Mouse (Mus musculus) stomach, embryonic 16.5 days (tissue): ENCODE results near the gene Rpp14. TPM values are rescaled to one million over a fixed set of nuclear protein-coding genes. Genes with fewer than 3 reads are reported as not detected.

ENCODE experiments used
- ATAC-seq: fragments of 200-750 bp; cut with Nextera tagmentation; 2 replicates; pipeline ENCODE4 v1.8.0; 2017; ENCODE audit warnings: moderate number of reproducible peaks, moderate TSS enrichment; ENCODE audit not compliant: insufficient read depth, low FRiP score
- H3K27ac ChIP-seq: fragments of 300-500 bp; sonication (generic); 2 replicates; pipeline ENCODE4 v1.5.1; 2014; ENCODE audit warnings: low read length
- H3K27me3 ChIP-seq: fragments of 300-500 bp; sonication (generic); 2 replicates; pipeline ENCODE4 v1.6.1; 2014; ENCODE audit warnings: low read length, control low read depth, mixed read lengths; ENCODE audit not compliant: control insufficient read depth, insufficient read depth
- H3K36me3 ChIP-seq: fragments of 300-500 bp; sonication (generic); 2 replicates; pipeline ENCODE4 v1.6.1; 2014; ENCODE audit warnings: low read length; ENCODE audit not compliant: control insufficient read depth, insufficient read depth
- H3K4me1 ChIP-seq: fragments of 300-500 bp; sonication (generic); 2 replicates; pipeline ENCODE4 v1.6.1; 2014; ENCODE audit warnings: low read length, control low read depth, mixed read lengths; ENCODE audit not compliant: control insufficient read depth, insufficient read depth
- H3K4me2 ChIP-seq: fragments of 300-500 bp; sonication (generic); 2 replicates; pipeline ENCODE4 v1.6.1; 2014; ENCODE audit warnings: low read depth, low read length, mixed read lengths
- H3K4me3 ChIP-seq: fragments of 300-500 bp; sonication (generic); replicated peaks from 2 replicates; pipeline ENCODE4 v1.5.1; 2014; ENCODE audit warnings: mild to moderate bottlenecking, low read length
- H3K9ac ChIP-seq: fragments of 300-500 bp; sonication (generic); 2 replicates; pipeline ENCODE4 v1.6.1; 2014; ENCODE audit warnings: low read length
- H3K9me3 ChIP-seq: fragments of 300-500 bp; sonication (generic); replicated peaks from 2 replicates; pipeline ENCODE4 v1.6.1; 2016; ENCODE audit warnings: low read length, control low read depth; ENCODE audit not compliant: control insufficient read depth
- WGBS: fragments of 180-500 bp; shearing (Covaris S2); extraction: QIAGEN DNeasy Blood & Tissue Kit; methylation state at CpG from one replicate; pipeline ENCODE4 v1.1.7; 2014; 5-methylcytosine and 5-hydroxymethylcytosine counted together
- polyA plus RNA-seq: library from polyadenylated mRNA; unstranded; fragments of >200 nt; fragmentation: Nextera tagmentation; extraction: Ambion mirVana; gene quantifications from 2 replicates; pipeline ENCODE4 v1.2.1, GENCODE M21; 2015

The Rpp14 gene
- polyA plus RNA-seq, 1 experiment from 2014 or later: 47.3 TPM

DNA sequence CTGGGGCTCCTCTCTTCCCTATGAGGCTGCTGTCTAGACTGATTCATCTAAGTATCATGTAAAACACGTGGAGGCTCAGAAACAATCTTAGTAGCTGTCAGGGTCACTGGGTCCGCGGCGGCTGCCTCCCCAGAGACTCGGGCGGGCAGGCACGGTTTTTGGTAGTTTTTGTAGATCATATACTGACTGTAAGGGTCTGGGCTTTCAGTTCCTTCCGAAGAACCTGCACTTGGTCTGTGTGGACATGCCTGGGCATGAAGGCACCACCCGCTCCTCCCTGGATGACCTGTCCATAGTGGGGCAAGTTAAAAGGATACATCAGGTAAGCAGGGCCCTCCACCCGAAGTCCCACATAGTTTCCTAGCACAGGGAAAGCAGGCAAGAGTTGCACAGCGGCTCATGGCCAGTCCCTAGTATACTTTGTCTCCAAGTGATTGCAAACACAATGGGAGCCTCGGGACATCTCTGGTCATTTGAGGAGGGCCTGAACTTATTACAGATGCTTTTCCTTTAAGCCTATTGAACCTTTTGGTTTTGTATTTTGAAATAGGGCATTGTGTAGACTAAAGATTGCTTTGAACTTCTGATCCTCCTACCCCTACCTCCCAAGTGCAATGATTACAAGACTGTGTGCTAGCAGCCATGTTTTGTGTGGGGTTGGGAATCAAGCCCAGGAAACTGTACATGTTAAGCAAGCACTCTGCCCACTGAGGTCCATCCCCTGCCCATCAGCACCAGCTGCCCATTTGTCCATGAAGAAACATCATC, 39.1 kb upstream of the Rpp14 start:
- 86% methylated on average over 12 of the region's 12 CpGs for WGBS
- ATAC-seq: no peak
- H3K36me3 ChIP-seq: no peaks in the 10 kb centered on the region
- H3K4me1 ChIP-seq: no peaks in the 10 kb centered on the region
- no peak overlapping the region for H3K27ac ChIP-seq
- no peaks in the 10 kb centered on the region for H3K27me3 ChIP-seq
- no peaks in the 10 kb centered on the region for H3K9me3 ChIP-seq
- H3K4me3 ChIP-seq: no peak overlapping the region
- no peak overlapping the region for H3K9ac ChIP-seq
- no peak overlapping the region for H3K4me2 ChIP-seq

DNA sequence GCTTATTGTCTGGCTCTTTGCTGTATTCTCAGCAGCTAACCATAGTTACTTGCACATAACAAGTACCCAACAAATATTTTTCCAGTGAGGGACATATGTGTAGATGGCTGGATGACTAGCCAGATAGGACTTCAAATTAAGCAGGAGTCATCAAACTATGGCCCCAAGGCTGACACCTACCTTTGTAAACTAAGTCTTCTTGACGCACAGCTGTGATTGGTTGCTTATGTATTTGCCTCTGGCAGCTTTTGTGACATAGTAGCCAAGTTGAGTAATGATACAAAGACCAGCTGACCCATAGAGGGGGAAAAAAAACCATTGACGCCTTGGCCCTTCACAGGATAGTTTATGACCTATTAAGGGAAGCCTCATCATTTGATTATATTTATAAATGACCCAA, 38.0 kb upstream of the Rpp14 start:
- Histone ChIP-seq H3K9me3 (no peaks in the 10 kb centered on the region), H3K27me3 (no peaks in the 10 kb centered on the region), H3K9ac (no peak overlapping the region), H3K4me1 (no peaks in the 10 kb centered on the region), H3K4me2 (no peak overlapping the region), H3K27ac (no peak overlapping the region), H3K4me3 (no peak overlapping the region), H3K36me3 (0 out of 2 replicates have a peak, but pooled peaks cover 3% of the 10 kb centered on the region)
- WGBS: 73% methylated on average over 2 of the region's 2 CpGs
- ATAC-seq: no peak

GRCm38 (mm10) chr14:8042577-8042976, 37.6 kb upstream of the Rpp14 start:
- Histone ChIP-seq H3K36me3 (0 out of 2 replicates have a peak, but pooled peaks cover 3% of the 10 kb centered on the region), H3K9me3 (no peaks in the 10 kb centered on the region), H3K4me3 (no peak overlapping the region), H3K27me3 (no peaks in the 10 kb centered on the region), H3K9ac (no peak overlapping the region), H3K4me2 (no peak overlapping the region), H3K4me1 (no peaks in the 10 kb centered on the region), H3K27ac (no peak overlapping the region)
- no peak for ATAC-seq
- 91% methylated on average over 9 of the region's 9 CpGs for WGBS

GRCm38 (mm10) chr14:8044330-8044729, 35.8 kb upstream of the Rpp14 start:
- no peak overlapping the region for H3K4me2 ChIP-seq
- H3K36me3 ChIP-seq: 0 out of 2 replicates have a peak, but pooled peaks cover 3% of the 10 kb centered on the region
- no peak for ATAC-seq
- H3K27ac ChIP-seq: no peak overlapping the region
- no peaks in the 10 kb centered on the region for H3K9me3 ChIP-seq
- WGBS: 67% methylated on average over 8 of the region's 8 CpGs
- H3K9ac ChIP-seq: no peak overlapping the region
- no peaks in the 10 kb centered on the region for H3K4me1 ChIP-seq
- no peak overlapping the region for H3K4me3 ChIP-seq
- no peaks in the 10 kb centered on the region for H3K27me3 ChIP-seq

DNA sequence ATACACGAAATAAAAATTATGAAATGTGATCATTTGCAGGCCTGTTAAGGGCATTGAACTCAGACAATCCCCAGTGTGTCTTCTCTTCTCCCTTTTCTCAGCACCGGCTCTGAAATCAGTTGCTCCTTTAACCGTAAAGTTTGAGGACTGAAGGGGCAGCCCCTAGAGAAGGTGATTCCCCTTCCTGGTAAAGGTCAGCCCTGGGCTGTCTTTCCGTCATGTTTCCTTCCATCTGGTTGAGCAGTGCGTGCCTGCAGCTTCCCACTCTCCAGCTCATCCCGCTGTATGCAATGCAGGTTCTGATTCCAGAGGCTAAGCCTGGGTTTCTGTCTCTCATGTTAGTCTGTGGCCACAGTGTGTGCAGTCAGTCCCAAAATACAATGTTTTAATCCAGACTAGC, 35.4 kb upstream of the Rpp14 start:
- no peak overlapping the region for H3K9ac ChIP-seq
- no peak overlapping the region for H3K27ac ChIP-seq
- ATAC-seq: no peak
- no peaks in the 10 kb centered on the region for H3K27me3 ChIP-seq
- no peak overlapping the region for H3K4me3 ChIP-seq
- H3K9me3 ChIP-seq: no peaks in the 10 kb centered on the region
- H3K36me3 ChIP-seq: 0 out of 2 replicates have a peak, but pooled peaks cover 3% of the 10 kb centered on the region
- no peak overlapping the region for H3K4me2 ChIP-seq
- WGBS: 84% methylated on average over 6 of the region's 6 CpGs
- no peaks in the 10 kb centered on the region for H3K4me1 ChIP-seq

DNA sequence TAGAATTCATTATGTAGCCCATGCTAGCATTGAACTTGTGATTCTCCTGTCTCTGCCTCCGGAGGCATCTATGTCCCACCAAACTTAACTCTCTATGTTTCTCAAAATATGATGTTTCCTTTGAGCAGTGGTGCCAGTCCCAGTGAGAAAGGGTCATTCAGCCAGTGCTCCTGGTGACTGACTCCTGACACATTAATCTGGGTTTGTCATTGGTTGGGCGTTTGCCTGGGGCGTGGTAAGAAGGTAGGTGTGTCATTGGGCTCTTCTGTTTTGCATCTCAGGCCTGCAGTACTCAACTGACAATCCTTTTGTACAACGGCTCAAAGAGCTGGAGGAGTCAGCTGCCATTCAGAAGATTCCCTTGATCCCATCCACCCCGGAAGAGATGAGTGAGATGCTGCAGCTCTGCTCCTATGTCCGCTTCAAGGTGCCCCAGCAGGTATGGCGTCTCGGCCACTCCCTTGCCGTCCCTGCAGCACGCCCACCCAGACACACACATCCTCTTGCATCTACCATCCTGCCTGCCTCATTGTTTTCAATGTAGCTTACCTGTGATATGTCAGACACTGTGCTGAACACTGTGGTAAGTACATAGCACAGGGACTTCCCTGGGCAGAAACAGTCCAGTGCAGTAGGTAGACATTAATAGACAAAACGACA, 34.9 kb upstream of the Rpp14 start:
- Histone ChIP-seq H3K4me2 (no peak overlapping the region), H3K27ac (no peak overlapping the region), H3K4me1 (no peaks in the 10 kb centered on the region), H3K9ac (no peak overlapping the region), H3K36me3 (0 out of 2 replicates have a peak, but pooled peaks cover 3% of the 10 kb centered on the region), H3K27me3 (no peaks in the 10 kb centered on the region), H3K9me3 (no peaks in the 10 kb centered on the region), H3K4me3 (no peak overlapping the region)
- 79% methylated on average over 11 of the region's 11 CpGs for WGBS
- no peak for ATAC-seq

- no peaks in the 10 kb centered on the region for H3K4me1 ChIP-seq
- no peak overlapping the region for H3K4me3 ChIP-seq
- no peaks in the 10 kb centered on the region for H3K27me3 ChIP-seq
- no peak overlapping the region for H3K9ac ChIP-seq
- 86% methylated on average over 6 of the region's 6 CpGs for WGBS
- no peak overlapping the region for H3K4me2 ChIP-seq
- 0 out of 2 replicates have a peak, but pooled peaks cover 3% of the 10 kb centered on the region for H3K36me3 ChIP-seq
- ATAC-seq: no peak
- H3K27ac ChIP-seq: no peak overlapping the region
- no peaks in the 10 kb centered on the region for H3K9me3 ChIP-seq
Measured at GRCm38 (mm10) chr14:8046839-8047238, 33.3 kb upstream of the Rpp14 start.

DNA sequence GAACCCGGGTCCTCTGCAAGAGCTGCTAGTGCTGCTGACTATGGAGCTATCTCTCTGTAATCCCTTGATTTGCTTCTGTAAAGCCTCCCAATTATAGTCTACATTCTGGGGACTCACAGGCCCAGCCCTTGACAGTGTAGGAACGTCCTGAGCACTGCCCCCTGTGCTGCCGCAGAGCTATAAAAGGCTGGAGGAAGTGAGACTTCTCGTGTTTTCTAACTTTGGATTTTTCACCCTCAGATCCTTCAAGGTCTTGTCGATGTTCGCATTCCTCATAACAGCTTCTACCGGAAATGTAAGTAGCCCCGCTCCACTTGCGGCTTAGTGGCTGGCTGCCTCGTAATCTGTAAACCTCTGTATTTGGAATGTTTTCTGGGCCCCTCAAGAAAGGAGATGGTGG, 30.8 kb upstream of the Rpp14 start:
- Histone ChIP-seq H3K4me2 (no peak overlapping the region), H3K4me1 (no peaks in the 10 kb centered on the region), H3K27ac (no peak overlapping the region), H3K9ac (no peak overlapping the region), H3K27me3 (no peaks in the 10 kb centered on the region), H3K36me3 (0 out of 2 replicates have a peak, but pooled peaks cover 3% of the 10 kb centered on the region), H3K4me3 (no peak overlapping the region), H3K9me3 (no peaks in the 10 kb centered on the region)
- ATAC-seq: no peak
- WGBS: 87% methylated on average over 10 of the region's 10 CpGs

GRCm38 (mm10) chr14:8051869-8052268, 28.3 kb upstream of the Rpp14 start:
- no peak for ATAC-seq

More at GRCm38 (mm10) chr14:8051869-8052268, 28.3 kb upstream of the Rpp14 start:
- no peaks in the 10 kb centered on the region for H3K4me1 ChIP-seq
- no peaks in the 10 kb centered on the region for H3K27me3 ChIP-seq
- H3K9ac ChIP-seq: no peak overlapping the region
- 93% methylated on average over 2 of the region's 2 CpGs for WGBS
- H3K4me2 ChIP-seq: no peak overlapping the region
- no peak overlapping the region for H3K4me3 ChIP-seq
- 0 out of 2 replicates have a peak, but pooled peaks cover 3% of the 10 kb centered on the region for H3K36me3 ChIP-seq
- H3K27ac ChIP-seq: no peak overlapping the region
- no peaks in the 10 kb centered on the region for H3K9me3 ChIP-seq
